Mouse (Mus musculus): ENCODE data around the gene H2afy2. TPM values are rescaled to one million over a fixed set of nuclear protein-coding genes. Genes with fewer than 3 reads are reported as not detected.

The H2afy2 gene
- total RNA-seq, 2 experiments from 2014 or later: 14.3 to 14.7 TPM

DNA sequence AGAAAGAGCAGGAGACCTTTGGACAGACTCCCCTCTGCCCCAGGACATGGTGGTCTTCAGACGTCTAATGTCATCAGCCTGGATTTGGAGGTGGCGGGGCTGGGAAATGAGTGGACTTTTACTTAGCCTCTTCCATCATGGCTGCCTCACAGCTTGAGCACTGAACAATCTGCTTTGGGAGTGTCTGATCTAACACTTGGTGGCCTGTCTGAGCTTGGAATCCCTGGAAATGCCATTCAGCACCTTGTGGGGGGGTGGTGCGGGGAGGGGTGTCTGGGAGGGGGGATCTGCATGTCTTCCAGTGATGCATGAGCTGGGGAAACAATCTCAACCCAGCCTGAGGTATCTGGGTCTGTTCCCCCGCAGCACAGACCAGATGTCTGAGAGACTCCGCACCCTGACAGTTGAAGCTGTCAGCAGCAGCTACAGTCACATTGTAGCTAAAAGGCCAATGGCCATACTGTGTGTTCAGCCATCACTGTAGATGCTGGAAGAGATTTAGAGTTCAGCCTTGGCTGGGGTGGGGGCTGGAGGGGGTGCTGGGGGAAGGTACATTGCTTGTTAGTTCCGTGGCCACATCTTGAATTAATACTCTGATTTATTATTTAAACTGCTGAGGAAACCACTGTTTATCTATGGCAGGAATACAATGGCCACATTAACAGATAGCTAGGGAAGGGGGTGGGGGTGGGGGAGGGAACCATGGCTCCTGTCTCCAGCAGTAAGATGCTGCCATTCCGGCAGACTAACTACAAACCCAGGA lies 39.2 kb upstream of the H2afy2 start:
- TF ChIP-seq CTCF (conservative IDR thresholded peaks at IDR 0.05): no peak
- DNase-seq (ENCODE audit: low spot score in 2 of 2): no peak
- H3K27ac ChIP-seq: no peak overlapping the region
- H3K4me3 ChIP-seq: no peak overlapping the region

DNA sequence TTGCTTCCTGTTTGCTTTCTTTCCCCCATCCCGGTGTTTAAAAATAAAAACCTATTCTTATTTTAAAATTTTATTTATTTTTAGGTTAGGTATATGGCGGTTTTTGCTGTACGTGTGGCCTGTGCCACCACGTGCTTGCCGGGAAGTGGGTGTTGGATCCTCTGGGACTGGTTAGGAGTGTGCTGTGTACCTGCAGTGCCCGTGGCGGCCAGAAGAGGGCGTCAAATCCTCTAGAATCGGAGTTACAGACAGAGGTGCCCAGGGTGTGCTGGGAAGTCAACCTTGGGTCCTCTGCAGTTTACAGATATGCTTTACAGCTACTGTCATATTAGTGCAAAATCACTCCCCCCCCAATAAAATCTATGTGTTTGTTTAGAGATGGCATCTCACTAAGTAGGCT lies 36.1 kb upstream of the H2afy2 start:
- Histone ChIP-seq H3K27ac (no peak overlapping the region), H3K4me3 (no peak overlapping the region)
- DNase-seq (ENCODE audit: low spot score in 2 of 2): no peak
- TF ChIP-seq CTCF (conservative IDR thresholded peaks at IDR 0.05): peak; percentile 57

GRCm38 (mm10) chr10:61811987-61812386 lies 28.0 kb upstream of the H2afy2 start:
- no peak overlapping the region for H3K4me3 ChIP-seq
- no peak for TF ChIP-seq CTCF (conservative IDR thresholded peaks at IDR 0.05)
- DNase-seq (ENCODE audit: low spot score in 2 of 2): no peak
- H3K27ac ChIP-seq: no peak overlapping the region

- Histone ChIP-seq H3K27ac (no peak overlapping the region), H3K4me3 (no peak overlapping the region)
- TF ChIP-seq CTCF (conservative IDR thresholded peaks at IDR 0.05): no peak
- DNase-seq (ENCODE audit: low spot score in 2 of 2): peak; percentile 16 to 20
These were observed 14.2 kb upstream of the H2afy2 start for GRCm38 (mm10) chr10:61798133-61798576.

- no peak overlapping the region for H3K27ac ChIP-seq
- TF ChIP-seq CTCF (conservative IDR thresholded peaks at IDR 0.05): no peak
- no peak for DNase-seq (ENCODE audit: low spot score in 2 of 2)
- H3K4me3 ChIP-seq: no peak overlapping the region
These were observed 11.5 kb upstream of the H2afy2 start for GRCm38 (mm10) chr10:61795458-61795857.

- H3K4me3 ChIP-seq: no peak overlapping the region
- no peak for DNase-seq (ENCODE audit: low spot score in 2 of 2)
- TF ChIP-seq CTCF (conservative IDR thresholded peaks at IDR 0.05): no peak
- no peak overlapping the region for H3K27ac ChIP-seq
These were observed 11.0 kb upstream of the H2afy2 start for GRCm38 (mm10) chr10:61794971-61795370.

- Histone ChIP-seq H3K4me3 (no peak overlapping the region), H3K27ac (no peak overlapping the region)
- no peak for DNase-seq (ENCODE audit: low spot score in 2 of 2)
- TF ChIP-seq CTCF (conservative IDR thresholded peaks at IDR 0.05): no peak
These were observed 9.1 kb upstream of the H2afy2 start for GRCm38 (mm10) chr10:61793015-61793414.

DNA sequence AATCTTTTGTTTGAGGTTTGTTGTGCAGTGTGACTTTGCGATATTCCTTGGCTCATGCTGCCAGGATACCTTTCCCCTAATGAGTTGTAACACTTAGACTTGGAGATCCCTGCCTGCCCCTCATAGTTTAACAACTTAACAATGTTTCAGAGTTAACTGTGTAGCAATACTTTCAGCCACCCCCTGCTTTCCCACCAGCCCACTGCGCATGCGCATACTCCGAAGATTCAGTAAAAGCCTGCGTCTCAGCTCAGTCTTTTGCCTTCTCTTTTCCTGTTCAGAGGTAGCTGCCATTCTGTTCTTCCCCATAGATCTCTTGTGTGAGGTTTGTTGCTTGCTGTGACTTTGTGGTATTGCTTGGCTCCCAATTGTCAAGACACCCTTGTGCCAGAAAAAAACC lies 4.6 kb upstream of the H2afy2 start:
- Histone ChIP-seq H3K27ac (no peak overlapping the region), H3K4me3 (no peak overlapping the region)
- TF ChIP-seq CTCF (conservative IDR thresholded peaks at IDR 0.05): no peak
- no peak for DNase-seq (ENCODE audit: low spot score in 2 of 2)

DNA sequence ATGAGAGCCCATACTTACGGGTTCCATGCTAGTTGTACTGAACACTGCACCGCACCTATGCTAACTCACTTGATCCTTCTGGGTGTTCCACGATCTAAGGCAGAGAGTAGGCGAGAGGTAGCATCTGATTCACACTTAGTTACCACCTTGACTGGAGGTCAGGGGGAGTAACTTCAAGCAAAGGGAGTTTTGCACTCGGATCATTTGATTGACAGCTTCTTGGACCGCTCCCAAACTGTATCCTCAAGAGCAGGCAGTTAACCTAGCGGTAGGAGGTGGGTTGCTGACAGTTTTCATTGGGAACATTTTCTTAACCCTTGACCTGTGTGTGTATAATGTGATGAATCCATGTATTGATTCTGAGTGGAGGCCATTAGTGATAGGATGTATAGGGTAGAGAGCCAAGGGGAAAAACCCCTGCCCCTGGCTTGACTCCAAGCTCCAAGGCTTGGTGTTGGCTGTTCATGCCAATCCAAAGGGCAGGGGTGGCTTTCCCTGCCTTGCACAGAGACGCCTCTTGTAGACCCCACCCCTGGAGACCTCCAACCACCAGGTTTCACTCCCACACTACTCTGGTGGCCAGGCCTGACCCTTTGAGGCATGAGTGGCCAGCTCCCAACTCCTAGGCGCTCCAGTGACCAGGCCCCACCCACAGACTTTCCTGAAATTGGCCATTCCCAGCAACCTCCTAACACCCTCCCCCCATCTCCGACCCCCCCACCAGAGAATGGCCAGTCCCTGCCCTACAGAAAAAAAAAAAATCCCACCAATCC lies 3.8 kb upstream of the H2afy2 start:
- no peak overlapping the region for H3K27ac ChIP-seq
- H3K4me3 ChIP-seq: no peak overlapping the region
- TF ChIP-seq CTCF (conservative IDR thresholded peaks at IDR 0.05): no peak
- no peak for DNase-seq (ENCODE audit: low spot score in 2 of 2)

DNA sequence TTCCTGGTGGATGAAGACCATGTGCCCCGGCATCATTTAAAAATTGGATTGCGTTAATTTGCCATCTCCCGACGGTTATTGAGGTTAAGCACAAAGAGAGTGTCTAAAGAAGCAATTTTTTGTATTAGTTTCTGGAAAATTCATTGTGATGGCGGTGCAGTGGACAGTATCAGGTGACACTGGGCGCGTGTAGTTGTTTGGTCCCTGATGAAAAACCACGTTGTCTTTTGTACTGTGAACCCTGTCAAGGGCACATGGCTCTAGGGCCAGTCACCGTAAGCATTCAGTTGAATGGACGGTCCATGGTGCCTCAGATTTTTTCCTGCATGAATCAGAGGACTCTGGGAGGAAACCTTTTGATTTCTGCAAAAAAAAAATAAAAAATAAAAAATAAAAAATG lies 467 bp upstream of the H2afy2 start:
- no peak for TF ChIP-seq CTCF (conservative IDR thresholded peaks at IDR 0.05)
- DNase-seq (ENCODE audit: low spot score in 2 of 2): no peak
- Histone ChIP-seq H3K4me3 (peak overlapping the region; percentile 95), H3K27ac (peak overlapping the region; percentile 95)

DNA sequence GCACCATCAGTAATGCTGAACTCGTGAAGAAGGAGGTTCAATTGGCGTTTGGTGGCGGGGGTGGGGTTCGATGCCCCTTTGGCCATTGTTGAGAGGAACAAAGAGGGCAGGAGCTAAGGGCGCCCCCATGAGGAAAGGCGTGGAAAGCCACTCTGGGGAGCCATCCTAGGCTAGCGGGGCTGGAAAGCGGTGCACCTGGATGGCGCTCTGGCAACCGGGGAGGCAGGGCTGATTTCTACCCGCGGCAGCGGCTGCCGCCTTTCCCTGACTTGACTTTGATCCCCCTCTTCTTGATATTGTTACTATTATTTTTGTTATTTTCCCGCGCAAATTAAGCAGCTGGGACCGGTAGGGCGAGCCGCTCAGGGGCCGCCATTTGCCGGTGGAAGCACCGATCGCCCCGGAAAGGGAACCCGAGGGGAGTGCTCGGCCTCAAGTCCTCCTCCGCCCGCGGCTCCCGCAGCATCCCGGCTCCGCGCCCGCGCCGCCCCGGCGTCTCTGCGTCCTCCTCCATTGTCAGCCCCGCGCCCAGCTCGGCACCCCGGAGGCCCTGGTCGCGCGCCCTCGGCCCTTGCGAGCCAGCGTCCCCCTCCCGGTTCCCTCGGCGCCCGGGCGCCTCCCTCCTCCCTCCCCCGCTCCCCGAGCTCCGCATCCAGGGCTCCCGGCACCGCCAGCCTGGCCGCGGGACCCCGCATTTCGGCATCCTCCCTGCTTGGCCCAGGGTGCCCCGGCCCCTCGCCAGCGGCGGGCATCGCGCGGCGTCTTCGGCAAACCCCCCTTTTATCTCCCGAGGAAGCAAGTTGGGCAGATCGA lies 942 bp downstream of the H2afy2 start:
- peak overlapping the region; percentile 95 for H3K27ac ChIP-seq
- peak; percentile 50 to 77 for DNase-seq (ENCODE audit: low spot score in 2 of 2)
- peak overlapping the region; percentile 95 for H3K4me3 ChIP-seq
- TF ChIP-seq CTCF (conservative IDR thresholded peaks at IDR 0.05): peak; percentile 88

DNA sequence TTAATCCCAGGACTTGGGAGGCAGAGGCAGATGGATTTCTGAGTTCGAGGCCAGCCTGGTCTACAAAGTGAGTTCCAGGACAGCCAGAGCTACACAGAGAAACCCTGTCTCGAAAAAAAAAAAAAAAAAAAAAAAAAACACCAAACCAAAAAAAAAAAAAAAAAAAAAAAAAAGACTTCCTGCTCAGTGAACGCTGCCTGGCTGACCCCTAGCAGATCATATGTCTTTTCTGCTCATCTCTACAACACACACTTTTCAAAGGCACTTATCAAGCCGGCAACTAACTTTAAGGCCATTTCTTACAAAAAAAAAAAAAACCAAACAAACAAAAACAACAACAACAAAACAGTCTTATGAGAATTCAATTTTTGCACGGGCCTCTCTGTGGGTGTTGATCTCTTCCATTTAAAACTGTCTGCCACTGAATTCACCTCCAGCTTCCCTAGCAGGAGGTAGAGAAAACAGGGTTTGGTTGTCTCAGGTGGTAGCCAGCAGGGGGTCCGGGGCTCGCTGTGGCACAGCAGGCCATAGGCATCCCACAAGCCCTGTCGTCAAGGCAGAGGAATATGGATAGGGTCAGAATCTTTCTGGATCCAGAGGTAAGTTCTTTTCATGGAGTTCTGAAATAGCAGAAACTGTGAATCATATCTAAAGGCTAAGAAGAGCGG lies 2.4 kb downstream of the H2afy2 start:
- no peak for TF ChIP-seq CTCF (conservative IDR thresholded peaks at IDR 0.05)
- Histone ChIP-seq H3K4me3 (no peak overlapping the region), H3K27ac (no peak overlapping the region)
- no peak for DNase-seq (ENCODE audit: low spot score in 2 of 2)
